Mouse (Mus musculus): Measurements from ENCODE around the gene Elmo2.

The Elmo2 gene

GRCm38 (mm10) chr2:165323484-165323883 lies 2.8 kb downstream of the Elmo2 start:
- no peak for DNase-seq

- DNase-seq = no peak
Observed at GRCm38 (mm10) chr2:165321981-165322735, 4.1 kb downstream of the Elmo2 start.

- no peak for DNase-seq
Observed at GRCm38 (mm10) chr2:165321381-165321888, 4.8 kb downstream of the Elmo2 start.

- DNase-seq = no peak
Observed at GRCm38 (mm10) chr2:165320531-165321150, 5.6 kb downstream of the Elmo2 start.

GRCm38 (mm10) chr2:165319503-165319902 lies 6.8 kb downstream of the Elmo2 start:
- no peak for DNase-seq

GRCm38 (mm10) chr2:165318941-165319340 lies 7.3 kb downstream of the Elmo2 start:
- no peak for DNase-seq

- DNase-seq = no peak
Observed at GRCm38 (mm10) chr2:165317621-165318263, 8.5 kb downstream of the Elmo2 start.

- DNase-seq = no peak
Observed at GRCm38 (mm10) chr2:165316837-165317473, 9.3 kb downstream of the Elmo2 start.

GRCm38 (mm10) chr2:165316204-165316603 lies 10.1 kb downstream of the Elmo2 start:
- no peak for DNase-seq

GRCm38 (mm10) chr2:165314197-165314596 lies 12.1 kb downstream of the Elmo2 start:
- no peak for DNase-seq

GRCm38 (mm10) chr2:165312381-165312780 lies 13.9 kb downstream of the Elmo2 start:
- DNase-seq = no peak

- DNase-seq = no peak
Observed at GRCm38 (mm10) chr2:165311577-165311976, 14.7 kb downstream of the Elmo2 start.

GRCm38 (mm10) chr2:165310818-165311425 lies 15.4 kb downstream of the Elmo2 start:
- no peak for DNase-seq

- DNase-seq = no peak
Observed at GRCm38 (mm10) chr2:165307801-165308200, 18.5 kb downstream of the Elmo2 start.

- no peak for DNase-seq
Observed at GRCm38 (mm10) chr2:165305438-165305837, 20.8 kb downstream of the Elmo2 start.

GRCm38 (mm10) chr2:165304819-165305218 lies 21.5 kb downstream of the Elmo2 start:
- no peak for DNase-seq

GRCm38 (mm10) chr2:165303354-165304012 lies 22.8 kb downstream of the Elmo2 start:
- no peak for DNase-seq

- DNase-seq = no peak
Observed at GRCm38 (mm10) chr2:165301409-165301808, 24.9 kb downstream of the Elmo2 start.

- no peak for DNase-seq
Observed at GRCm38 (mm10) chr2:165300885-165301284, 25.4 kb downstream of the Elmo2 start.

- DNase-seq = no peak
Observed at GRCm38 (mm10) chr2:165300424-165300823, 25.9 kb downstream of the Elmo2 start.

- no peak for DNase-seq
Observed at GRCm38 (mm10) chr2:165297429-165297828, 28.9 kb downstream of the Elmo2 start.

GRCm38 (mm10) chr2:165296571-165296970 lies 29.7 kb downstream of the Elmo2 start:
- no peak for DNase-seq

Measured in B cell, adult 2 months (primary cell).